Mouse (Mus musculus) embryonic stem cell, embryonic (primary cell): ENCODE data around the gene Srd5a1.

Source experiments
- CTCF ChIA-PET, 4 experiments: fragments of 300-600 bp in 2 of 4; fragments of 350-600 bp in 2 of 4; sonication (Branson Sonifier 250); formaldehyde crosslinking; loops; one replicate each; lab custom pipeline; 2022; ENCODE audit warnings: inconsistent platforms in 2 of 4; lab: Charles Lee
- POLR2A ChIA-PET, 4 experiments: fragments of 300-600 bp in 2 of 4; fragments of 350-600 bp in 2 of 4; sonication (Branson Sonifier 250); formaldehyde crosslinking; loops; one replicate each; lab custom pipeline; 2022; ENCODE audit warnings: antibody characterized with exemption in 4 of 4, inconsistent platforms in 1 of 4; lab: Charles Lee

Gene Srd5a1

GRCm38 (mm10) chr13:69538327-69538726, 72.9 kb downstream of the Srd5a1 start:
- ChIA-PET POLR2A (interaction anchor here in 3 of 4 experiments (0.8 to 1.3 kb wide), 9 partner anchors 9 to 96 kb away, joined by 3 to 11 read pairs (median 3); partner anchors contain the start of gene Srd5a1 (in 1 of the 3)), CTCF (interaction anchor here in 2 of 4 experiments (0.7 to 2.8 kb wide), 5 partner anchors 14 to 45 kb away, joined by 3 to 7 read pairs (median 4); no protein-coding TSS in a partner anchor)

GRCm38 (mm10) chr13:69537366-69537765, 73.9 kb downstream of the Srd5a1 start:
- ChIA-PET CTCF (interaction anchor here (0.6 to 2.8 kb wide), 5 partner anchors 7 to 44 kb away, joined by 3 to 7 read pairs (median 4); no protein-coding TSS in a partner anchor), POLR2A (interaction anchor here in 3 of 4 experiments (0.7 to 2.7 kb wide), 5 partner anchors 8 to 75 kb away, joined by 3 to 7 read pairs (median 4); partner anchors contain the start of gene Srd5a1 (in 2 of the 3))

DNA sequence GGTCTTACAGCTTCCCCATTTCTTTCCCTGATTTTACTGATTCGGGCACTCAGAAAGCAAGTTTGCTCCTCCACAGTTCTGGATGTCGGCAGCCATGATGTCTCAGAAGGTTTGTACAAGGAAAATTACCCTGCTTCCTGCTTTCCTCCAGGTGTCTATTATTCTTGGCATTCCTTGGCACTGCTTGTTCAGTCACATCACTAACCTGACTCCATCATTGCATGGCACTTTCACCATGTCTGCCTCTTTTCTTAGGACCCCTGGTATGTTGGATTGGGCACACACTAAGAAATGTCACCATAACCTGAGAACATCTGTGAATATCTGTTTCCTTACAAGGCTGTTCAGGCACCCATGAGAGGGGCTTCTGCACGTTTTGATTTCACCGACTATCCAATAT, 75.2 kb downstream of the Srd5a1 start:
- POLR2A ChIA-PET = interaction anchor here in 3 of 4 experiments (1.0 to 2.7 kb wide), 6 partner anchors 9 to 77 kb away, joined by 3 to 7 read pairs (median 3); no protein-coding TSS in a partner anchor
- CTCF ChIA-PET = interaction anchor here in 1 of 4 experiments (1.6 kb wide), 1 partner anchor 9 kb away, joined by 4 read pairs; no protein-coding TSS in a partner anchor

DNA sequence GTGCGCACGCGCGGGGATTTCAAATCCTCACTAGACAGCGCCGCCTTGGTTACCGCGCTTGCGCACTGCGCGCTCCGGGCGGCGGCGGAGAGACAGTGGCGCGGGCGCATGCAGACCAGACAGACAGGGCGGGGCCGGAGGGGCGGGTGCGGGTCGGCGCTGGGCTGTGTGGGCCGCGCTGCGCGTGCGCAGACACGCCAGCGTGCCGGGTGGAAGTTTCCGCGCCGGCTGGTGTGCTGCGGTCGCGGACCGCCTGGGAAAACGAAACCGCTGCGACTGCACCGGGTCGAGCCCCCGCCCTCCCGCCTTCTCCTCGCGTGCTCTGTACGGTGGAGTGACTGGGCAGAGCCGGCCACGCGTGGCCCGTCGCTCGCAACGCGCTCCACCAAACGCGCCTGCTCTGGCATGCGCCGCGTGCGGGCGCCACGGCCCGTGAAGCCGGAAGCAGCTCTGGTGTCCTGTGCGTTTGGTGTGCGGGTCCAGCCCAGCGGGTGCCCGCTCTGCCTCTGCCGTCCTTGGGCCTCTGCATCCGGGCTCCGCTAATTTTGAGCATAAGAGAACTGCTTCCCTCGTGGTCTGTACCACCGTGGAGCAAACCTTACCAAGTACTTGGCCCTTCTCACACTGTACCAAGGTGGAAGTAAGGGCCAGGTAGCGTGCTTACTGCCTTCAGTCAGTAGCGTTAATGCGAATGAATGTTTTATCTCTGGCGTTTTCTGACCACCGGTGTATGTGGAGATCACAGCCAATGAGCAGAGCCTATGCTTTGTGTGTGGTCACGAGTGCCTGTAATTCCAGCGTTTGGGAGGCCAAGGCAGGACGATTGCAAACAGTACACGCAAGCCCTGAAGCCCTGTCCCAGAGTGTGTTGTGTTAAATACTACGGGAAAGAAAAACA, 76.3 kb downstream of the Srd5a1 start:
- CTCF ChIA-PET = no interaction called here
- POLR2A ChIA-PET = interaction anchor here in 2 of 4 experiments (0.6 to 2.7 kb wide), 7 partner anchors 8 to 941 kb away, joined by 3 to 7 read pairs (median 3); partner anchors contain the start of gene Srd5a1 (in 2 of the 2)

DNA sequence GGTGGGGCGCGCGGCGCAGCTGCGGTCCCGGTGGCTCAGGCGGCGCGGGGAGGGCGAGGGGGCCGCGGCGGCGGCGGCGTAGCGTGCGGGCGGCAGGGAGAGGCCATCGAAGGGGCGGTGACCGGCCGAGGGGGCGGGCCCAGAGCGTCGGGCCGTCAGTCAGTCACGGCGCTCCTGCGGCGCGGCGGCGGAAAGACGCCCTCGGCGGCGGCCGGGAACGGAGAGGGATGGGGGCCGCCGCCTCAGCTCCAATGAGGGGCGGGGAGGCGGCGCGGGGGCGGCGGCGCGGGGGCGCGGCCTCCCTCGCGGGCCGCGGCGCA, 76.9 kb downstream of the Srd5a1 start, which contains the start of gene Tent4a:
Gene Tent4a (minus strand): TSS at position 284 of the 320 bp plus-strand sequence.
- CTCF ChIA-PET = no interaction called here
- POLR2A ChIA-PET = interaction anchor here in 2 of 4 experiments (1.1 to 1.5 kb wide), 3 partner anchors 44 to 77 kb away, joined by 3 to 6 read pairs (median 4); partner anchors contain the start of gene Srd5a1 (in 2 of the 2)

DNA sequence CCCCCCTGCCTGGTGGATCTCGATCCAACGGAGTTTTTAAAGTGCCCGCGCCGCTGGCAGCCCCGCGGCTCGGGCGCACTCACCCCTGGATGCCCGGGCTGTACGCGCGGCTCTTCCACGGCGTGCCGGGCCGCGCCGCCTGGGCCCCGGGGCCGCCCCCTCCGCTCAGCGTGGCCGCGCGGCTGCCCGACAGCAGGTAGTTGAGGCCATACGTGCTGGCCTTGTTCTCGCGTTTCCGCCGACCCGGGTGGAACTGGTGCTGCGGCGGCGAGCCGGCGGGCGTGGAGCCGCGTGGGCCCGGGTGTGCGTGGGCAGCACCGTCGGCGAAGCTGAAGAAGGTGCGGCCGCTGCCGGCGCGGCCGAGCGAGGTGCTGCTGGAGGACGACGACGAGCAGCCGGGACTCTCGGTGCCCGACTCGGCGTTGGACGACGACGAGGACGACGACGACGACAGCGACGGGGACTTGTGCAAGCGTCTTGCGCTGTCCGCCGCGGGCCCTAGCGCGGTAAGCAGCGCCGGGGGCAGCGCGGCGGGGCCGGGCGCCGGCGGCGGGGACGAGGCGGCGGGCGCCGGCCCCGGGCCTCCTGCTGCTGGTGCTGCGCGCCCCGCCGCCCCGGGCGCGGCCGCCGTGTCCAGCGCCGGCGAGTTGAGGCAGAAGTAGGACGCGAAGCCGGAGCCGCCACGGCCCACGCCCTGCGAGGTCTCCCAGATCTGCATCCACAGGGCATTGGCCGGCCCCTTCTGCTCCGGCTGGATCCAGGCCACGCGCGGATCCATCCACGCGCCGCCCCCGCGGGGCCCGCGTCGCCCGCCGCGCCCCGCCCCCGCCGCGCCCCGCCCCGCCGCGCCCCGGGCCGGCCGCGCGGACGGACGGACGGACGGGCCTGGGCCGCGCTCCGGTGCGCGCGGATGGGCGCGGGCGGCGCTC, 77.6 kb downstream of the Srd5a1 start, which contains the start of gene Nsun2:
Gene Nsun2 (plus strand): TSS at position 342 of the 929 bp plus-strand sequence.
- ChIA-PET CTCF (no interaction called here), POLR2A (interaction anchor here in 1 of 4 experiments (1.5 kb wide), 2 partner anchors 14 to 78 kb away, joined by 6 to 8 read pairs; partner anchors contain the start of gene Srd5a1)

GRCm38 (mm10) chr13:69532893-69533404, 78.3 kb downstream of the Srd5a1 start:
- ChIA-PET CTCF (no interaction called here), POLR2A (interaction anchor here in 2 of 4 experiments (0.6 to 1.5 kb wide), 3 partner anchors 13 to 944 kb away, joined by 3 to 8 read pairs (median 4); no protein-coding TSS in a partner anchor)

DNA sequence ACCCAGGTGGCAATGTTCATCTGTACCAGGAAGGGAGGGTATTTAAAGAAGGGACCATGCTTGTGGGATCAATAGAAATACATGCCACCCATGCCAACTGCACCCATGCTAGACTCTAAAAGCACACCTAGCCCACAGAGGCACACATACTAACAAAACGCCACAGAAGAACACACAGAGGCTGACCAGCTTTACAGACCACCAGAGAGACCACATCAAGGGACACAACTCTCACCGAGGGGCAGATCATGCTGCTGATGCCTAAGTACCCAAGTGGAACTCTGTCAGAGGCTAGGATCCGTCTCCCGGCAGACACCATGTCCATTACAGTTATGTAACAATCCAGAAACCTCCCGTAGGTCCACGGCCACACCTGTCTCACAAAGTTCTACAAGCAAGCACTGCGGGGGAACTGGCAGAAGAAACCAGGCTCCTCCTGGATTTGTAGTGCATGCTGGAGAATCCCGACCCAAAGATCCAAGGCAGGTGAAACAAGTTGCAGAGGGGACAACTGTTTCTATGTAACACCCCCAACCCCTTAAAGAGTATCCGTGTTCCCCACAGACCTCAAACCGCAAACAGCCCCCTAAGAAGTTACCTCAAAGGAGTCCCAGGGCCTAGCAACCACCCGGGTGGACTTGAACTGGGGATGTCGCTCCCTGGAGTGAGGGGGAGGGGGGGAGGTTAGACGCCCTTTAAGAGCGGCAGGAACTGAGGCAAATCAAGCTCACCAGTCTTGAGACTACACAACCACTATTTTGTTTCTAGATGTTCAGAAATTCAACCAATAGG, 78.9 kb downstream of the Srd5a1 start:
- POLR2A ChIA-PET = interaction anchor here in 2 of 4 experiments (0.6 to 1.5 kb wide), 4 partner anchors 13 to 944 kb away, joined by 3 to 8 read pairs (median 4); partner anchors contain the start of gene Srd5a1 (in 1 of the 2)
- CTCF ChIA-PET = interaction anchor here in 1 of 4 experiments (0.6 kb wide), 1 partner anchor 21 kb away, joined by 3 read pairs; no protein-coding TSS in a partner anchor

GRCm38 (mm10) chr13:69531431-69531830, 79.8 kb downstream of the Srd5a1 start:
- ChIA-PET POLR2A (interaction anchor here (0.6 to 2.0 kb wide), 7 partner anchors 9 to 80 kb away, joined by 3 to 7 read pairs (median 5); partner anchors contain the start of gene Srd5a1 (in 3 of the 4)), CTCF (interaction anchor here (0.6 to 1.8 kb wide), 4 partner anchors 22 to 1251 kb away, joined by 3 to 11 read pairs (median 4); no protein-coding TSS in a partner anchor)

- ChIA-PET CTCF (interaction anchor here (0.6 to 1.8 kb wide), 5 partner anchors 22 to 1251 kb away, joined by 3 to 11 read pairs (median 3); no protein-coding TSS in a partner anchor), POLR2A (interaction anchor here (0.6 to 2.0 kb wide), 7 partner anchors 10 to 80 kb away, joined by 3 to 7 read pairs (median 5); partner anchors contain the start of gene Srd5a1 (in 3 of the 4))
These were observed 80.3 kb downstream of the Srd5a1 start for GRCm38 (mm10) chr13:69530951-69531350.

- POLR2A ChIA-PET = interaction anchor here in 3 of 4 experiments (0.8 to 2.0 kb wide), 3 partner anchors 8 to 81 kb away, joined by 3 to 7 read pairs (median 6); partner anchors contain the start of gene Srd5a1 (in 1 of the 3)
- CTCF ChIA-PET = interaction anchor here (0.5 to 1.8 kb wide), 4 partner anchors 21 to 123 kb away, joined by 3 to 11 read pairs (median 6); no protein-coding TSS in a partner anchor
These were observed 81.1 kb downstream of the Srd5a1 start for GRCm38 (mm10) chr13:69530156-69530555.

GRCm38 (mm10) chr13:69528531-69528930, 82.7 kb downstream of the Srd5a1 start:
- ChIA-PET POLR2A (interaction anchor here in 1 of 4 experiments (0.6 kb wide), 1 partner anchor 44 kb away, joined by 5 read pairs; no protein-coding TSS in a partner anchor), CTCF (no interaction called here)

DNA sequence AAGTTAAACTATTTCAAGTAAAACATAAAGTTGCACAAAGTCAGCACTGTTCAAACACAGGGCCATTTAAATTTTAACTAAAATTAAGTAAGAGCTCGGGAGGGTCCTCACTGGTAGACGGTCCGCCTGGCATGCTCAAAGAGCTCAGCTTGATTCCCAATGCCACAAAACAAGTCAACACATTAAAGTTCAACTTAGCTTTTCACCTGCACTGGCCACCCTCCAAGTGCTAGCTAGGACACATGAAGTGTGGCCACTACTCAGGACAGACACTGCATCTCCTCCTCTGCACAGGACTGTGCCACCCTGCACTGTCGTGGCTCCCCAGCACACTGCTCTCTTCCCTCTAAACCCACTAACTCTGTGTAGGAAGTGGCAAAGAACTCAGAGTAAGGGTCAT, 85.4 kb downstream of the Srd5a1 start:
- ChIA-PET CTCF (interaction anchor here (0.7 to 3.6 kb wide), 6 partner anchors 16 to 1078 kb away, joined by 3 to 15 read pairs (median 6); no protein-coding TSS in a partner anchor), POLR2A (interaction anchor here in 2 of 4 experiments (0.5 to 5.2 kb wide), 9 partner anchors 8 to 129 kb away, joined by 3 to 28 read pairs (median 4); partner anchors contain the start of gene Srd5a1 (in 1 of the 2))

DNA sequence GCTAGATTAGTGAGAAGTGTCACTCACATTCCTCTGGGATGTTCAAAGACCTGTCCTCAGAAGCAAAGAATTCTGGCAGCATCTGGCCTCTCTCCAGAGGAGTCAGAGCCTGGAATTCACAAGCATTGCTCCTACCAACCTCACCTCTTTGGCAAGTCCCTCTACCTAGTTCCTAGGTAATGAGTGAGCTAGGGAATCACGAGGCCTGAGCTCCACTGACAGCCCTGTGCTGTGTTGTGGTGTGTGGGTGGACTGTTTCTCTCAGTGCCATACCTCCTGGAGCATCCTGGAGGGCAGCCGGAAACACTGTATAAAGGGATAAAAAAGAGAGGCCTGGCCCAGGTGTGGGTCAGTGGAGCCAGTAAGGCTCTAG, 87.1 kb downstream of the Srd5a1 start:
- ChIA-PET CTCF (interaction anchor here in 2 of 4 experiments (1.0 to 3.6 kb wide), 3 partner anchors 14 to 21 kb away, joined by 3 to 15 read pairs (median 3); no protein-coding TSS in a partner anchor), POLR2A (interaction anchor here in 1 of 4 experiments (1.0 to 5.2 kb wide), 4 partner anchors 11 to 113 kb away, joined by 3 to 28 read pairs (median 5); no protein-coding TSS in a partner anchor)
